17 mouse cellular contexts compared by ENCODE assay signal in the genomic region with DNA sequence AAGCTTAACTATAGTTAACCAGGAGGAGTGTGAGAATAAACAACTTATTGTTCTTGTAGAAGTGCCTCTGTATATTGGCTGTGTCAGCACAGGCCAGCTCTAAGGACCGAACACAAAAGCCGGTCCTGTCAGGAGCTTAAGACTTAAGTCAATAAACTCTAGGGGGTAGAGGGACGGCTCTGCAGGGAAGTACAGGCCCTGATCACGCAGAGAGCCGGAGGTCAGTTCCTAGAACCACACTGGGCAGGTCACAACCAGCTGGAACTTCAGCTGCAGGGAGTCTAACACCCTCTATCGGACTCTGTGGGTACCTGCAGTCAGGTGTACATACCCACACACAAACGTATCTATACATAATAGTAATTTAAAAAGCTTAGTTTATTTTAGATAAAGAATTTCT. TPM values are rescaled to one million over a fixed set of nuclear protein-coding genes. Genes with fewer than 3 reads are reported as not detected.
"Had no signal": no experiment of that assay in that cellular context is flagged by ENCODE, and none has a peak within 500 bp of the region (broad histone marks: within the 10 kb centered on the region; RNA-seq: fewer than 3 reads in every experiment).

No protein-coding gene starts in this region.

- H3K4me2 ChIP-seq: hindbrain, embryonic 15.5 days; limb, embryonic 15.5 days; midbrain, embryonic 11.5 days; midbrain, embryonic 15.5 days; neural tube, embryonic 13.5 days had no signal

- DNase-seq: kidney, postnatal 14 days; lung, postnatal 10 days; retina, postnatal 1 day; right cerebral cortex, postnatal 14 days; thymus, adult 2 months; thymus, postnatal 25 days had no signal

- H3K27ac ChIP-seq: hindbrain, embryonic 15.5 days; limb, embryonic 15.5 days; macrophage; midbrain, embryonic 15.5 days; neural tube, embryonic 13.5 days had no signal

- ATAC-seq: inflammation-experienced regulatory T-cells, adult 6 months; intestine, postnatal 0 days; midbrain, embryonic 15.5 days had no signal

- H3K27me3 ChIP-seq: hindbrain, embryonic 15.5 days; limb, embryonic 15.5 days; megakaryocyte, embryonic 14.5 days; midbrain, embryonic 15.5 days; neural tube, embryonic 13.5 days had no signal

- H3K4me1 ChIP-seq: hindbrain, embryonic 15.5 days; limb, embryonic 15.5 days; midbrain, embryonic 15.5 days; neural tube, embryonic 13.5 days had no signal

- H3K9me3 ChIP-seq: hindbrain, embryonic 15.5 days; limb, embryonic 15.5 days; megakaryocyte, embryonic 14.5 days; midbrain, embryonic 15.5 days; neural tube, embryonic 13.5 days had no signal

- H3K9ac ChIP-seq: hindbrain, embryonic 15.5 days; limb, embryonic 15.5 days; midbrain, embryonic 15.5 days; neural tube, embryonic 13.5 days had no signal

- H3K4me3 ChIP-seq: hindbrain, embryonic 15.5 days; limb, embryonic 15.5 days; megakaryocyte, embryonic 14.5 days; midbrain, embryonic 15.5 days; neural tube, embryonic 13.5 days had no signal

RNA-seq across cellular contexts. Expression of gene D930020B18Rik, which starts 25.5 kb away (rescaled TPM):
- total RNA-seq: monocyte, adult 5-6 weeks had no signal
- polyA plus RNA-seq: macrophage; midbrain, embryonic 11.5 days; spleen, adult 2 months had no signal
